In the genomic region with DNA sequence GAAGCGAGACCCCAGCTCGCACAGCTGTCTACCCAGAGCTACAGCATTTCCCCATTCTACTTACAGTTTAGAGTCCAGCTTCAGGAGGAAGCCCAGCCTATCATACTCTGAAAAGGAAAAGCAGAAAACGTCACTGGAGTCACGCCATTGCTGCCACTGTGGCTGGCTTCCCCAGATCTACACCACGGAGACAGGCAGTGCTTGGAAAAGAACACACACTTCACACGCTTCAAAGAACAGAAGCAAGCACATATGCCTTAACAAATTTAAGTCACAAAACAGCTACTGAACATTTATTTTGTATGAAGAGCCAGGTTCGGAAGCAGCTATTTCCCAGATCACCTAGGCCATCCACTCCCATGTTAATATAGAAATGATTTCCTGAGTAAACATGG, we compare ENCODE assay signal across 9 mouse cellular contexts.
"Had no signal": no experiment of that assay in that cellular context is flagged by ENCODE, and none has a peak within 500 bp of the region (broad histone marks: within the 10 kb centered on the region; RNA-seq: fewer than 3 reads in every experiment).

No protein-coding gene starts in this region.

- H3K27me3 ChIP-seq: limb, embryonic 15.5 days; neural tube, embryonic 13.5 days; stomach, embryonic 15.5 days had no signal

- ATAC-seq: midbrain, embryonic 16.5 days had no signal

- DNase-seq: right cerebral cortex, postnatal 14 days; thymus, adult 2 months; thymus, postnatal 25 days had no signal

- H3K9me3 ChIP-seq: limb, embryonic 15.5 days; midbrain, embryonic 10.5 days; neural tube, embryonic 13.5 days; stomach, embryonic 15.5 days had no signal

- H3K9ac ChIP-seq: limb, embryonic 15.5 days; liver, embryonic 14.5 days; neural tube, embryonic 13.5 days; stomach, embryonic 15.5 days had no signal

- H3K4me3 ChIP-seq: limb, embryonic 15.5 days; midbrain, embryonic 10.5 days; neural tube, embryonic 13.5 days; stomach, embryonic 15.5 days had no signal

- H3K4me2 ChIP-seq: limb, embryonic 15.5 days; neural tube, embryonic 13.5 days; stomach, embryonic 15.5 days had no signal

- H3K27ac ChIP-seq: limb, embryonic 15.5 days; liver, embryonic 14.5 days; midbrain, embryonic 10.5 days; neural tube, embryonic 13.5 days; stomach, embryonic 15.5 days had no signal

- H3K36me3 ChIP-seq: limb, embryonic 15.5 days; midbrain, embryonic 10.5 days; neural tube, embryonic 13.5 days; stomach, embryonic 15.5 days had no signal
